Mouse (Mus musculus) embryo, embryonic 10.5 days (tissue): ENCODE measurements around the gene Sowahc.

ENCODE experiments used
- DNase-seq: peaks from one replicate; pipeline ENCODE4 v3.0.0-alpha.2; 2015; ENCODE audit warnings: low spot score

Sowahc gene

GRCm38 (mm10) chr10:59221473-59222270, at the start of gene Sowahc, which contains the start of gene Sept10:
Gene Sowahc (plus strand): TSS chr10:59221953.
Gene Sept10 (minus strand): TSS chr10:59221847.
- DNase-seq = peak; percentile 97

DNA sequence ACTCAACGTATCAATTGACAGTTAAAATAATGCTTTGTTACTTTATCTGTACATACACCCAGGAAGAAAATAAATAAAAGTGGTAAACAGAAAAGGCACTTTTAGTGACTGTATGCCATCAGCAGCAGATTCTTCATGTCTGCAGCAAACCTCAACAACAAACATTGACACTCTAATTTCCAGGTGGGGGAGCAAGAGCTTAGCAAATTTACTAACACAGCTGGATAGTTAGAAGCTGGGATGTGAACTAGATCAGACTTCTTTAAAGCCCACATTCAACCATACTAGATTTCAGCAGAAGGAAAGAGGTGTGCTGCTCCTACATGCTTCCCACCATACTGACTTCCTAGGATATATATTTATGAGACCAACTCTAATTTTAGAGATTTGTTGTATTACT, 49.2 kb upstream of the Sowahc start:
- no peak for DNase-seq

- DNase-seq = no peak
These were observed 42.1 kb upstream of the Sowahc start for GRCm38 (mm10) chr10:59179620-59180019.

GRCm38 (mm10) chr10:59182306-59182705, 39.4 kb upstream of the Sowahc start:
- no peak for DNase-seq

DNA sequence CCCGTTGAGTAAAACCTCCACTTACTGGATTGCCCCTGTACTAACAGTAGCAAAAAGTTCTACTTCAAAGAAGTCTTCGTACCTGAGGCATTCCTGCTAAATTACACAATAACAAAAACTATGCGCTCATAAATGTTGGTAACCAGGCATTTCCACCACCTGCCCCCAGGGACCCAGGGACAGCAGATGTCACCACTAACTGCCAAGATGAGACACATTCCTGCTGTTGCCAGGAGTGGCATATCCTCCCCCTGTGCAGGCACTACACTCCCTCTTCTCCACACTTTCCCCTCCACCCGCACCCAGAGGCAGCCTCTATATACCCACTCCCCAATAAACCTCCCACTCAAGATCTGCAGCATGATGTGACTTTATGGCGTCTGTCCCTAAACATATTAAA, 26.9 kb upstream of the Sowahc start:
- DNase-seq = peak; percentile 14

- no peak for DNase-seq
These were observed 25.0 kb upstream of the Sowahc start for GRCm38 (mm10) chr10:59196763-59197162.

DNA sequence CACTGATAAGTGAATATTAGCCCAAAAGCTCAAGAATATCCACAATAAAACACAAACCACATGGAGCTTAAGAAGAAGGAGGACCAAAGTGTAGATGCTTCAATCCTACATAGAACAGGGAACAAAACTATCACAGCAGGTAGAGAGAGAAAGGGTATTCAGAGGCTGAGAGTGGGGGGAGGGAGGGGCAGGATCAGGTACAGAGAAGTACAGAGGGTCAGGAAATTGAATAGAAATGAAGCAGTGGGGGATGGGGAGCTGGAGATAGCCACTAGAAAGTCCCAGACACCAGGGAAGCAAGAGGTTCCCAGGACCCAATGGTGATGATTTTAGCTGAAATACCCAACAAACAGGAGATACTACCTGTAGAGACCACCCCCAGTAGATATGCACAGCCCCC, 21.7 kb upstream of the Sowahc start:
- DNase-seq = no peak

- peak; percentile 69 for DNase-seq
These were observed 805 bp upstream of the Sowahc start for GRCm38 (mm10) chr10:59220824-59221472.

- peak; percentile 49 for DNase-seq
These were observed 733 bp downstream of the Sowahc start for GRCm38 (mm10) chr10:59222271-59223101.

DNA sequence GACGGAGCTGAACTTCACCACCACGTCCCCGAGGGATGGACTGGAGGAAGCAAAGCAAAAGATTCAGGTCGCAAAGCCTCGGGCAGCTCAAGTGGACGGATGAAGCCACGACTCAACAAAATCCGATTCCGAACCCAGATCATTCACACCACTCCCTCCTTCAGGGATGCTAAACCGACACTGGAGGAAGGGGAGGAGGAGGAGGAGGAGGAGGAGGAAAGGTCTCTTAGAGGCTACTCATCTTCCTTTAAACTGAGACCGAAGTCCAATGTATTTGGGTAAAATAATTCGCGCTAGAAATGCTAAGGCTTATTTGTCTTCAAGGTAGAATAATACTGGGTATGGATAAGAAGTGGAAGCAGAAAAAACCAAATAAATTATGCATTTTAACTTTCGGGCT, 1.5 kb downstream of the Sowahc start:
- peak; percentile 31 for DNase-seq

GRCm38 (mm10) chr10:59223890-59224289, 2.1 kb downstream of the Sowahc start:
- no peak for DNase-seq

DNA sequence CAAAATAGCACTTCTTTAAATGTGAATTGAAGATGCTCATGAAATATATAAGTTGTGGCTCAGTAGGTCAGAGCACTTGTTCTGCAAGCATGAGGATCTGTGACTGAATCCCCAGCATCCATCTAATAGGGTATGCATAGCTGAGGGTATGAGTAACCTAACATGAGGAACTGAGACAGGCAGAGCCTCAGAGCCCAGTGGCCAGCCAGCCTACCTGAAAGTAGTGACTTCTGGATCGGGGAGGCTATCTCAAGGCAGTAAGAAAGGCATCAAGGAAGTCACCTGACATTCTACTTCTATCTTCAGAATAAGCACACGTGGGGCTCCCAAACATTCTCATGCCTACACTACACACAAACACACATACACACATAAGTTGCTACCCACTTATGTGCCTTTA, 3.4 kb downstream of the Sowahc start:
- no peak for DNase-seq

DNA sequence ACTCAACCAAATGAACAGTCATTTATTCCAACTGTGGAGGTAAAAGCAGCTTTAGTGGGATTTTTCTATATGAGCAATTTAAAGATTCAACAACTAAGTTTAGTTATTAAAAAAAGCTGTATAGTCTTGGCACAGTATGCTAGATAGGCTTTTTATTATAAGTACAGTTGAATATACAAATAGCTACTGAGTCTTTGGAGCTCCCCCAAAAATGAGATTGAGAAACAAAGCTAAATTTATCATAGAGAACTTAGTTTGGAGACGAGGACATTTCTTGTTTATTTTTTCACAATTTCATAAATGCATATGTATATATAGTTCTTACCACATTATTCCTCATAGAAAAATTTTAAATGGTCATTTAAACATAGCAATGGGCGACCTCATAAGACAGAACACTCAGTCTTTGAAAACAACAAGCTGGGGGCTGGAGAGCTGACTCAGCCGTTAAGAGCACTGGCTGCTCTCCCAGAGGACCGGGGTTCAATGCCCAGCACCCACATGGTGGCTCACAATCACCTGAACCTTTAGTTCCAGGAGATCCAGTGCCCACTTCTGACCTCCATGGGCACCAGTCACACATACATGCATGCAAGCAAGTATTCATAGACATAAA, 7.6 kb downstream of the Sowahc start:
- no peak for DNase-seq

DNA sequence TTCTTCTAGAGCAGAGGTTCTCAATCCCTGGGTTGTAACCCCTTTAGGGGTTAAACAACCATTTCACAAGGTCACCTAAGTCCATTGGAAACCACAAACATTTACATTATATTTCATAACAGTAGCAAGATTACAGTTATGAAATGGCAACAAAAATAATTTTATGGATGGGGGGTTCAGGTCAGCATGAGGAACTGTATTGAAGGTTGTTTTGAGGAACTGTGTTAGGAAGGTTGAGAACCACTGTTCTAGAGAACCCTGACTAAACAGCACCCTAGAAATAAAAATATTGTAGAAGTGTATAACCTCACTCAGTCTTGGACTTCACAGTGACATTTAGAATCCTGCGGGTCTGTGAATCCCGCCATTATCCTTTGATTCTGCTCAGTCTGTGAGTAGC, 13.5 kb downstream of the Sowahc start:
- no peak for DNase-seq

DNA sequence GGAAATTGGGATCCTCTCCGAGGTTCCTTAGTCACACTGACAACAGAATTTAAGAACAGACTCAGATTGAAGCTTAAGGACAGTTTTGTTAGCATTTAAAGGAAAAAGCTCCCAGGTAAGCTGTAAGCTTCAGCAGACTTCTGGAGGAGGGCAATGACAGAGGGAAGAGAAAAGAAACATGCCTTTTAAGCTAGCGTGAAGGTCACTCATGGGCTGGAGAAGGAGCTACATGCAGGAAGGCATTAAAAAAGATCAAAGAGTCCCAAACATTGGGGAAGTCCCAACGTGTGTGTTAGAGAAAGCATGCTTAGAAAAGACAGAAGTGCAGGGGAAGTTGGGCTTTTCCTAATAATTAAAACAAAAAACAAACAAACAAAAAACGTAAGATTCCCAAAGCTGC, 14.1 kb downstream of the Sowahc start:
- DNase-seq = no peak

GRCm38 (mm10) chr10:59236486-59236885, 14.7 kb downstream of the Sowahc start:
- no peak for DNase-seq

- no peak for DNase-seq
These were observed 16.0 kb downstream of the Sowahc start for GRCm38 (mm10) chr10:59237757-59238156.

DNA sequence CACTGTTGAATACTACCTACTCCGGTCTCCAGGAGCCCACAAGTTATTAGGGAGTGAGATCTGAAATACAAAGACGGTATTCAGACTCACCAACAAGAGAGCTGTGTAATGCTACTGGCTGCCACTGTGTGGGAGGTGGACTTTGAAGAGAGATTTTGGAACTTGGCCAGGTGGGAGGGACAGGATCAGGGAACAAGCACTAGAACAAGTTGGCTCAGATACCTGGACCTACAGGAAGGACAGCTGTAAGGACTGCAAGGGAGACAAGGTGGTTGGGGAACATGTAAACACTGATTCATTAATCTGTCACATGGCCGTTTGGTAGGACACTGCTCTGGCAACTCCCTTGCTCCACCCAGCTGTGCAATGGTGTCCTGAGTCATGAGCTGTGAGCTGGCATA, 19.4 kb downstream of the Sowahc start:
- no peak for DNase-seq

GRCm38 (mm10) chr10:59249531-59249930, 27.8 kb downstream of the Sowahc start:
- DNase-seq = no peak

GRCm38 (mm10) chr10:59250679-59251078, 28.9 kb downstream of the Sowahc start:
- no peak for DNase-seq

- DNase-seq = no peak
These were observed 30.2 kb downstream of the Sowahc start for GRCm38 (mm10) chr10:59251980-59252379.

DNA sequence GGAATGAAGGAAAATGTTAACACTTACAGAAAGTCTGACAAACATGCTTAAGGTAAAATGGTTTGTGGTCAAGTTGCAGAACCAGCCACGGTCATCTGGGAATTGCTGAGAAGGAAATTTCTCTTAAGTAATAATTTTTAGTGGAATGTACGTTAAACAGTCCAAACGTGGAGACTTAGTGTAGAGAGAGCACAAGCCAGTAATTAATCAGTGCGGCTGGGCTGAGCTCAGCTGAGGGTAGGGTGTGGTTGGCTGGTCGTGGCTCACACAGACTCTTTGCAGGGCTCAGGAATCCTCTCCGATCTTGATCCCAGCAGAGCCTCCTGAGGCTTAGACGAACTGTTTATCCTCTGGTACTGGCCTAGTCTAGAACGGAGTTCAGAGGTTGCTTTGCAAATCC, 30.6 kb downstream of the Sowahc start:
- no peak for DNase-seq
